Mouse (Mus musculus) kidney, adult 2 months (tissue): ENCODE results near the gene Cyp2j7.
"Not testable (repeated sequence)": the region's sequence is repeated elsewhere in the genome, so short reads cannot be mapped to it uniquely, and the experiment has no call there.

Experiments used
- CTCF ChIP-seq: fragments of 200-500 bp; conservative IDR thresholded peaks from 2 replicates; pipeline ENCODE4 v1.5.1; 2011; ENCODE audit warnings: low read depth, mild to moderate bottlenecking, control low read depth, low read length, moderate library complexity, mixed read lengths; ENCODE audit not compliant: insufficient read depth, insufficient read length
- POLR2A ChIP-seq: fragments of 200-500 bp; IDR thresholded peaks from one replicate; pipeline ENCODE4 v1.6.1; 2011; ENCODE audit warnings: low read depth, low read length, control low read depth

- not testable (repeated sequence) for TF ChIP-seq POLR2A, CTCF
Measured at GRCm38 (mm10) chr4:96184716-96185115, 51.7 kb downstream of the Cyp2j7 start.
